Mouse (Mus musculus) liver, postnatal 0 days (tissue): Measurements from ENCODE around the gene P4htm.

Experiments used
- CTCF ChIP-seq: sonication (generic); IDR thresholded peaks from 2 replicates; pipeline ENCODE4 v1.5.1; 2016; ENCODE audit warnings: antibody characterized with exemption, low read depth
- EP300 ChIP-seq: IDR thresholded peaks from 2 replicates; pipeline ENCODE4 v1.6.1; 2016; ENCODE audit warnings: antibody characterized with exemption, low read depth, mild to moderate bottlenecking

GRCm38 (mm10) chr9:108596998-108597764 is at the start of gene P4htm:
- TF ChIP-seq CTCF (no peak), EP300 (no peak)
